8 mouse cellular contexts compared by ENCODE assay signal in the genomic region with DNA sequence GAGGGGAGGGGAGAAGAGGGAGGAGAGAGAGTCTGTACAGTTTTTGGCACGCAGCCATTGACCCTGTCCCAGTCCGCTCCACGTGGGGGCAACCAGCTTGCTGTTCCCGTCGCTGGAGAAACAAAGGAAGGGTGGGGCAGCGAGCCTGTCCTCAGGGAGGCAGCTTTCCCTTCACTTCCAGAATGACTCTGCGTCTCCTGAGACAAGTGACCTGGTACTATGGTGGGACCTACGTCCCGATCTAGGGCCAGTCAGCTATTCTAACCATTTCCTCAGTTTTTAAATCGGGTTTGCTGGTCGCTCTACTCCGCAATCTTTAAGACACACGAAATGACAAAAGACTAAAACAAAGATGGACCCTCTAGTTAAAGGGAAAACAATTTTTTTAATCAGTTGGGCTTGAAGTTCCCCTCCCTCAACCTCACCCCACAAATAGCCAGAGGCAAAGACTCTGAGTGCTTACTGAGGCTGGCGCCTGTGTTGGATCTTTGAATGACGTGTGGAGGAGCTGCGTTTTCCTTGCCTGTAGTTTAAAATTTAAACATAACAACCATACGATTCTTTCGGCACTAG. TPM values are rescaled to one million over a fixed set of nuclear protein-coding genes. Genes with fewer than 3 reads are reported as not detected.
DNase-seq lines count a peak whose midpoint lies in the region; ATAC-seq lines count a peak whose summit lies in the region.

No protein-coding gene starts in this region.

- H3K4me2 ChIP-seq in forebrain, embryonic 16.5 days (ENCODE audit: low read length), result peak overlapping the region; percentile 79

- peaks cover 17% of the 10 kb centered on the region for H3K4me1 ChIP-seq in forebrain, embryonic 16.5 days (replicated peaks; ENCODE audit: control insufficient read depth, insufficient read depth, low read length)

- peak overlapping the region; percentile 76 for H3K9ac ChIP-seq in forebrain, embryonic 16.5 days (replicated peaks; ENCODE audit: low read depth, low read length)

- H3K9me3 ChIP-seq in forebrain, embryonic 16.5 days (ENCODE audit: control insufficient read depth, low read length), result no peaks in the 10 kb centered on the region

- no peaks in the 10 kb centered on the region for H3K36me3 ChIP-seq in forebrain, embryonic 16.5 days (ENCODE audit: control insufficient read depth, insufficient read depth)

- peak overlapping the region; percentile 44 for H3K4me3 ChIP-seq in forebrain, embryonic 16.5 days (replicated peaks; ENCODE audit: low read length)

- intact Hi-C loops in heart, postnatal 36 days (cut with DNase I), result loop anchor here (1.0 to 5.0 kb wide), 3 partner anchors 19 to 70 kb away; partner anchors contain the start of genes Gpx7 and Tut4
- intact Hi-C loops in left cerebral cortex, postnatal 14 days (cut with DNase I), result no loop called here

- peak; percentile 54 for DNase-seq in Muller cell, postnatal 12 days (ENCODE audit: inconsistent ontology term)
- peak; percentile 77 for DNase-seq in heart, postnatal 36 days
- peak; percentile 33 to 34 for DNase-seq in left cerebral cortex, postnatal 14 days (ENCODE audit: low spot score in 2 of 2)
- peak; percentile 53 for DNase-seq in right cerebral cortex, postnatal 14 days
- no peak for DNase-seq in thymus, postnatal 36 days

- H3K27ac ChIP-seq in forebrain, embryonic 16.5 days (ENCODE audit: low read length), result peak overlapping the region; percentile 76

- ATAC-seq in cerebellum, adult (ENCODE audit: insufficient number of reproducible peaks, low FRiP score, low TSS enrichment), result peak; percentile 61; the same call in 1 of the 2 replicates
- ATAC-seq in forebrain, embryonic 16.5 days, result peak; percentile 63
- ATAC-seq in megakaryocyte, adult 5-6 weeks (ENCODE audit: poor library complexity, severe bottlenecking), result peak; percentile 21; the same call in 1 of the 2 replicates

- H3K27me3 ChIP-seq in forebrain, embryonic 16.5 days (replicated peaks; ENCODE audit: control insufficient read depth, insufficient read depth, low read length), result peaks cover 10% of the 10 kb centered on the region

- 2% methylated on average over 18 of the region's 18 CpGs for WGBS in forebrain, embryonic 16.5 days

RNA-seq across cellular contexts. Expression of gene Shisal2a, which starts 4.6 kb away (rescaled TPM):
- polyA plus RNA-seq in forebrain, embryonic 16.5 days (2015; fragmentation: Nextera tagmentation; extraction: Ambion mirVana), result 1.7 and 2.7 TPM in 2 replicates
- total RNA-seq in heart, postnatal 36 days (2021), result not detected
- total RNA-seq in left cerebral cortex, postnatal 14 days (2021), result not detected
- total RNA-seq in megakaryocyte, adult 5-6 weeks (2015), result not detected in 2 replicates
- total RNA-seq in megakaryocyte, adult 5-6 weeks (2017), result not detected in 2 replicates

RNA-seq across cellular contexts. Expression of gene Gpx7, which starts 19.0 kb away (rescaled TPM):
- 26.3 and 28.3 TPM in 2 replicates for polyA plus RNA-seq in forebrain, embryonic 16.5 days (2015; fragmentation: Nextera tagmentation; extraction: Ambion mirVana)
- 1 to 10 TPM; 8.9 to 9.9 TPM for total RNA-seq in heart, postnatal 36 days (2021)
- 10 to 100 TPM in 1 of 2 experiments, 1 to 10 TPM in 1; 9.4 to 10.1 TPM for total RNA-seq in left cerebral cortex, postnatal 14 days (2021)
- 0.38 and 3.6 TPM in 2 replicates for total RNA-seq in megakaryocyte, adult 5-6 weeks (2015)
- 0.11 and 1.0 TPM in 2 replicates for total RNA-seq in megakaryocyte, adult 5-6 weeks (2017)

RNA-seq across cellular contexts. Expression of gene Coa7, which starts 59.8 kb away (rescaled TPM):
- polyA plus RNA-seq in forebrain, embryonic 16.5 days (2015; fragmentation: Nextera tagmentation; extraction: Ambion mirVana), result 56.7 and 58.5 TPM in 2 replicates
- 10 to 100 TPM; 31.8 to 38.1 TPM for total RNA-seq in heart, postnatal 36 days (2021)
- 10 to 100 TPM; 30.9 to 36.5 TPM for total RNA-seq in left cerebral cortex, postnatal 14 days (2021)
- total RNA-seq in megakaryocyte, adult 5-6 weeks (2015), result 4.3 and 10.3 TPM in 2 replicates
- total RNA-seq in megakaryocyte, adult 5-6 weeks (2017), result 3.8 and 14.3 TPM in 2 replicates

Comparison
In these comparisons a context has a peak if more than half of its experiments do, and no peak if none do; other contexts are left out.
1. DNase-seq: peak in Muller cell, postnatal 12 days (single experiment), heart, postnatal 36 days (2 of 2), left cerebral cortex, postnatal 14 days (2 of 2) and right cerebral cortex, postnatal 14 days (single experiment); none in thymus, postnatal 36 days (0 of 2).
2. Peak in every context shown above with its lines, with median percentiles within 50 percentile points of each other: ATAC-seq.